Mouse (Mus musculus) cerebellum, adult 2 months (tissue): ENCODE measurements at regions not wholly inside any gene's neighbourhood (a gene's known extent, or its start where the extent isn't known, plus 50 kb on each side); places are given as distances from the start of the nearest gene placed in this dataset.

Experiments used
- DNase-seq, 2 experiments: peaks; one replicate each; pipeline ENCODE4 v3.0.0; 2021
- H3K27ac ChIP-seq: fragments of 200-500 bp; 2 replicates; pipeline ENCODE4 v1.5.1; 2012; ENCODE audit warnings: low read length, control low read depth, inconsistent platforms; ENCODE audit not compliant: insufficient read depth
- H3K27me3 ChIP-seq: fragments of 200-500 bp; 2 replicates; pipeline ENCODE4 v1.6.1; 2012; ENCODE audit warnings: inconsistent platforms, mild to moderate bottlenecking, low read length, moderate library complexity; ENCODE audit not compliant: control insufficient read depth, insufficient read depth
- H3K4me1 ChIP-seq: fragments of 200-500 bp; 2 replicates; pipeline ENCODE4 v1.6.1; 2011; ENCODE audit warnings: low read length; ENCODE audit not compliant: control insufficient read depth, insufficient read depth
- H3K4me3 ChIP-seq: fragments of 200-500 bp; replicated peaks from 2 replicates; pipeline ENCODE3; 2011; ENCODE audit warnings: mild to moderate bottlenecking, low read depth, low read length, control low read depth; ENCODE audit not compliant: insufficient read depth
- CTCF ChIP-seq: fragments of 200-500 bp; IDR thresholded peaks from 2 replicates; pipeline ENCODE4 v1.5.1; 2011; ENCODE audit warnings: low read depth, mild to moderate bottlenecking, control low read depth, low read length, moderate library complexity, borderline replicate concordance; ENCODE audit not compliant: insufficient read depth
- POLR2A ChIP-seq: fragments of 200-500 bp; IDR thresholded peaks from 2 replicates; pipeline ENCODE4 v1.6.1; 2011; ENCODE audit warnings: low read length, control low read depth, borderline replicate concordance; ENCODE audit not compliant: insufficient read depth
- WGBS: fragments of 180-500 bp; shearing (Covaris S2); methylation state at CpG from one replicate; pipeline ENCODE4 v1.1.7; 2018; 5-methylcytosine and 5-hydroxymethylcytosine counted together

DNA sequence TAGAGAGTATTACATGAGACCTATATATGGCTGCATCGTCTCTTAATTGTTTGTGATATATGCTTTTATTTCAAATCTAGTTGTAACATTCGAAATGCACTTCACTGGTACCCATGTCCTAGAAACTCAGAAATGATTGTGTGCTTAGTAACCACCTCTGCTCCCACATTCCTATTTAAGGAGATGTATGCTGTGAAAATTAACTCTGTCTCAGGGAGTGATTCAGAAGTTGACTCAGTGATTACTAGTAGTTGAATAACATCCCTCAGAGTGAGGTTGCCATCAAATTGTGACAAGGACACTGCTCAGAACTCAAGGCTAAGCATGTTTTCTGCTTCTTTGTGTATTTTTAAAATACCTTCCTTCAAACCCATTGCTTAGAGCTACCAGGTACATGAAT, 661.9 kb downstream of the Utrn start:
- Histone ChIP-seq H3K4me1 (no peaks in the 10 kb centered on the region), H3K27ac (no peak overlapping the region), H3K27me3 (no peaks in the 10 kb centered on the region; the same call in 1 of the 2 replicates), H3K4me3 (no peak overlapping the region)
- WGBS = 87% methylated on average over 2 of the region's 2 CpGs
- no peak for DNase-seq
- TF ChIP-seq POLR2A (no peak), CTCF (no peak)

DNA sequence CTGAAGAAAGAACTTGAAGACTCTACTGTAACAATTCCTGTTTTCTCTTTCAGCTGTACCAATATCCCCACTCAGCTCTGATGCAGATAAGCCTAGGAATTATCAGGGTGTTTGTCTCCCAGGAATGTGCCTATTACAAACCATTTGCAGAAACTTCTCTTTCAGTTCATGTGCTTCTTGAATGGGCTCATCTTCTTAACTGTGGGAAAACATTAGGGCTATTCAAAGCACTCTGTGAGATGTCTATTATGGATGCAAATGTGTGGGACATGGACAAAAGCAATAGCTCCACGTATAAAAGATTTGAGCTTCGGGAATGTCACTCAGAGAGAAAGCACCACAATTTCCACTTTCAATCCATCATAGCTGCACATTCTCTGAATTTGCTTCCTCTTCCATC, 659.0 kb downstream of the Utrn start:
- no peak for DNase-seq
- no peak overlapping the region for H3K4me3 ChIP-seq
- H3K27ac ChIP-seq = no peak overlapping the region
- TF ChIP-seq POLR2A (no peak), CTCF (no peak)
- no peaks in the 10 kb centered on the region for H3K27me3 ChIP-seq
- WGBS = 47% methylated on average over 2 of the region's 2 CpGs
- no peaks in the 10 kb centered on the region for H3K4me1 ChIP-seq

DNA sequence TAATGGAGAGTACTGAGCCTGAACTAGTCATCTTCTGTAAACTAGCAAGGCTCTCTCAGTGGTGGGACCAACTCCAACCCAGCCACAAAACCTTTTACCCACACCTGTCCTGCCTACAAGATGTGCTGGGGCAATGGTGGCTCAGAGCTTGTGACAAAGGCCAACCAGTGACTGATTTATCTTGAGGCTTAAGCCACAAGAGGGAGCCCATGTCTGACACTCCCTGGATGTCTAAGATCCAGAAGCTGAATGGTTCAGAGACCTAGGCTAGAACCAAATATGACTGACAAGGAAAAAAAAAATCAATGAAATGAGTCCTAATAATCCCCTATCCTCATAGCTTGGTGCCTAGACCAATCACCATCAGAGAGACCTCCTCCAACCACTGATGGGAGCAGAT, 650.3 kb downstream of the Utrn start:
- no peak for TF ChIP-seq CTCF
- no peak for TF ChIP-seq POLR2A
- Histone ChIP-seq H3K27ac (no peak overlapping the region), H3K4me1 (no peaks in the 10 kb centered on the region), H3K4me3 (no peak overlapping the region), H3K27me3 (no peaks in the 10 kb centered on the region)
- peak in 1 of 2 experiments; percentile 4 for DNase-seq

DNA sequence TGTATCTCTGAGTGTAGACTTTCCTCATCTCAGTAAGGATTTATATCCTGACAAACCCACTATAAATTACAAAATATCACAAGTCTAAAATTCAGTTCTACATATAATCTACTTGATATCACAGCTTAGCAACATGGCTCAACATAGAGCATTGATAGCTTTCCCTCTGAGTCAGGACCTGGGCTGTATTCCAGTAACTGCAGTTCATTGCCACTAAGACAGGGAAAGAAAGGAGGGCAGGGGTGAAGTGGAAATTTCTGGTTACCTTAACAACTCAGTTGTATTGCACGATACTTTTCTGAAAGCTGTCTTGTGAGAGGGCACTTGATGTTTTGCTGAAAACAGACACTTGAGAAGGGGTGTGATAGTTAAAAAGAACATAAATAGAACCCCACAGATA, 635.0 kb downstream of the Utrn start:
- Histone ChIP-seq H3K27me3 (no peaks in the 10 kb centered on the region), H3K4me3 (no peak overlapping the region), H3K27ac (no peak overlapping the region), H3K4me1 (no peaks in the 10 kb centered on the region)
- 77% methylated on average over 1 of the region's 1 CpGs for WGBS
- TF ChIP-seq POLR2A (no peak), CTCF (no peak)
- DNase-seq = no peak

DNA sequence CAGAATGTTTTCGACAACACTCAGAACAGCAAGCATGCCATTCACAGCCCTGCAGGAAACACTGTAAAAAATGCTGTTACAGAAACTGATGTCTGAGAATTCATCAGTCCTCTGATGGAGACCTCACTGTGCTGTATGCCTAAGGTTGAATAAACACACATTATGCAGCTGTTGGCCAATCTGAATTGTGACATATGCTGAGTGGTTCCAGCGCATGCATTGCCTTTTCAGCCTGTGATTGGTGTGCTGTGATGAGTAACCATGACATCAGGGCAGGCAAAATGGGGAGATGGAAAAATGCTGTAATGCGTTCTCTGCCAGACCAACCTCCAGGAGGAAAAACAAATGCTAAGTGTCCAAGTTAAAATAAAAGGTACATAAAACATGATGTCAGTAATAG, 620.3 kb downstream of the Utrn start:
- 63% methylated on average over 3 of the region's 3 CpGs for WGBS
- H3K27me3 ChIP-seq = no peaks in the 10 kb centered on the region
- TF ChIP-seq CTCF (no peak), POLR2A (no peak)
- no peaks in the 10 kb centered on the region for H3K4me1 ChIP-seq
- no peak for DNase-seq
- no peak overlapping the region for H3K27ac ChIP-seq
- no peak overlapping the region for H3K4me3 ChIP-seq

DNA sequence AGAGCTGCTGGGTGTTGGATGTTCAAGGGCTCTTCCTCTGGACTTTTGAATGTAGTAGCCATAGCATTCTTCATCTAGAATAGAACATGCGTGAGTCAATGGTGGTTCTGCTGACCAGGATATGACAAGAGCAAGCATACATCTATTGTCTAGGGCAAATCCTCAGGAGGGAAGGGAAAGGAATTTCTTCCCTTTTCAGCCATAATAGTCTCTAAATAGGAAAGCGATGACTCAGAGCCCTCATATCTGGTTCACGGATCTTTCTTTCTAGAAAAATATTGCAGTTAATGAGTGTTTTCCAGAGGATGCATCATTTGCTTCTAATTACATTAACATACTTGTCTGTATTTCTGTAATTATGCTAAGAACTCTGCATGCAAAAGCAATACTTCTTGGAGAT, 615.9 kb downstream of the Utrn start:
- no peak overlapping the region for H3K27ac ChIP-seq
- H3K27me3 ChIP-seq = no peaks in the 10 kb centered on the region
- WGBS = 88% methylated on average over 3 of the region's 3 CpGs
- no peak for TF ChIP-seq POLR2A
- no peak for TF ChIP-seq CTCF
- H3K4me3 ChIP-seq = no peak overlapping the region
- DNase-seq = no peak
- H3K4me1 ChIP-seq = no peaks in the 10 kb centered on the region

DNA sequence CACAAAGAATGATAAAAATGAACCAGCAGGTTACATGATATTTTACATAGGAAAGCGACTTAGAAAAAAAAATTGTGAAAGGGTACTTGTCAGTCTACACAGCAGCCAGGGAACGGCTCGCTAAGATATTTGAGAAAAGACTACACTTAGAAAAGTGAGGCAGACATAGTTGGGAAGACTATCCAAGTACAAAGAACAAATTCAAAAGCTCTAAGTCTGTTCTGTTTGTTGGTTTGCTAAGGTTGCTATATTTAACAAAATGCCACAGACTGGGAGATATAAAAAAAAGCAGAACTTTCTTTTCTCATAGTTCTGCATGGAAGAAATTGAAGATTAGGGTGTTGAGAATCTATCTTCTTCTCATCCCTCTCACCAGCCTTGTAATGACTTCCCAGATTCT, 583.5 kb downstream of the Utrn start:
- DNase-seq = no peak
- no peaks in the 10 kb centered on the region for H3K4me1 ChIP-seq
- TF ChIP-seq POLR2A = no peak
- no peak for TF ChIP-seq CTCF
- H3K27me3 ChIP-seq = no peaks in the 10 kb centered on the region
- H3K27ac ChIP-seq = no peak overlapping the region
- no peak overlapping the region for H3K4me3 ChIP-seq
- WGBS = 92% methylated on average over 3 of the region's 3 CpGs

DNA sequence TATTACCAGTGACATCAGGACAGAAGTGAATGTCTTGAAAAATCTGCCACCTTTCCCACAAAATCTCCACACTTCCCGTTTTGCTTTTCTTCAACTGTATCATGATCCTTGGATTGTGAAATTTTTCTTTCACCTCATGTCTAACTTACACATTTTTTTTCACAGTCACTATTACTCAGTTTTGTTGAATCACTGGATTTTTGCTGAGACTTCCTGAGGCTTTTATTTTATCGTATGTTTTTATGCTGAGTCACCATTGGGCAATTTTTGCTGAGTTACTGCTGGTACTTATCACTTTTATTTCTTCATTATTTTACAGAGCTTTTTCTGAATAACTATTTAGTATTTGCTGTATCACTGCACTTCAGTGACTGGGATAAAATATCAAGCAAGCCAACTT, 570.3 kb downstream of the Utrn start:
- DNase-seq = no peak
- H3K4me1 ChIP-seq = no peaks in the 10 kb centered on the region
- H3K4me3 ChIP-seq = no peak overlapping the region
- TF ChIP-seq POLR2A = no peak
- TF ChIP-seq CTCF = no peak
- H3K27me3 ChIP-seq = no peaks in the 10 kb centered on the region
- 75% methylated on average over 2 of the region's 2 CpGs for WGBS
- H3K27ac ChIP-seq = no peak overlapping the region

DNA sequence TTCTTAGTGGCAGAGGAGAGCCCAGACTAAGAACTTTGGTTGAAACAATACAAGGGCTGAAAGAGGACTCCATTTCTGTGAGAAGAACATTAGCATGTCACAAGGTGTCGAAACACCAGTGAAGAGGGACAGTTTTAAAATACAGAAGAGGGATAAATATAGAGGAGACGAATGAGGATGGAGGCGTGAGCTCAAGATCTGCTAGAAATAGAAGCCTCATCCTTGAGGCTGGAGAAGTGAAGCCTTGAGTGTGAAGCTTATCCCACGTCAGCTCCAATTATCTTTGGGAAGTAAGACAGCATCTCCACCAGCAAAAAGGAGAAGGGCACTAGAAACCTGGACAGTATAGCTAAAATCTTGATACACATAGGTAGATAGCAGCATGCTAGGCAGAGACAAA, 566.8 kb downstream of the Utrn start:
- Histone ChIP-seq H3K4me1 (no peaks in the 10 kb centered on the region), H3K27ac (no peak overlapping the region), H3K4me3 (no peak overlapping the region), H3K27me3 (no peaks in the 10 kb centered on the region)
- no peak for DNase-seq
- TF ChIP-seq POLR2A (no peak), CTCF (no peak)
- WGBS = 86% methylated on average over 4 of the region's 4 CpGs
